Mouse (Mus musculus) lung, postnatal 14 days (tissue): ENCODE results near the gene Tph1.

Experiments
- DNase-seq: peaks from one replicate; pipeline ENCODE4 v3.0.0; 2021

Gene Tph1

DNA sequence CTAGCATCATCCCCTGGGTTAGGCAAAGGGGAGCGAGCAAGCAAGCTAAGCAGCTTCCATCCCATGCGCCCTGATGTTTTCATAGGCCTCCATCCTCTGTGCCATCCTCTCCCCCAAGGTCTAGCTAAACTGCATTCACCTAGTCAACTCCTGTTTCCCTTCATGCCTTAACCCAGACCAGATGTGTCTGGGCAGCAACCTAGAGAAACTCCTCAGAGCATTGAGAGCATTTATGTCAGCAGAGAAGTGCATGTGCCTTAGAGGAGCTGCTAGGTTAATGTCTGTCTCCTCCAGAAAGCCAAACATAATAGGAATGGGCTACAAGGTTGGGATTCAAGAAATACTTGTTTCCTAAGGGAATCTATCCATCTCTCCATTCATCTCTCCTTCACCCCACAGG lies 75.3 kb downstream of the Tph1 start:
- DNase-seq = no peak
